Mouse (Mus musculus): ENCODE results near the gene Cdh13. TPM values are rescaled to one million over a fixed set of nuclear protein-coding genes. Genes with fewer than 3 reads are reported as not detected.

The Cdh13 gene
- polyA plus RNA-seq, 1 experiment from 2014 or later = 44.4 TPM

DNA sequence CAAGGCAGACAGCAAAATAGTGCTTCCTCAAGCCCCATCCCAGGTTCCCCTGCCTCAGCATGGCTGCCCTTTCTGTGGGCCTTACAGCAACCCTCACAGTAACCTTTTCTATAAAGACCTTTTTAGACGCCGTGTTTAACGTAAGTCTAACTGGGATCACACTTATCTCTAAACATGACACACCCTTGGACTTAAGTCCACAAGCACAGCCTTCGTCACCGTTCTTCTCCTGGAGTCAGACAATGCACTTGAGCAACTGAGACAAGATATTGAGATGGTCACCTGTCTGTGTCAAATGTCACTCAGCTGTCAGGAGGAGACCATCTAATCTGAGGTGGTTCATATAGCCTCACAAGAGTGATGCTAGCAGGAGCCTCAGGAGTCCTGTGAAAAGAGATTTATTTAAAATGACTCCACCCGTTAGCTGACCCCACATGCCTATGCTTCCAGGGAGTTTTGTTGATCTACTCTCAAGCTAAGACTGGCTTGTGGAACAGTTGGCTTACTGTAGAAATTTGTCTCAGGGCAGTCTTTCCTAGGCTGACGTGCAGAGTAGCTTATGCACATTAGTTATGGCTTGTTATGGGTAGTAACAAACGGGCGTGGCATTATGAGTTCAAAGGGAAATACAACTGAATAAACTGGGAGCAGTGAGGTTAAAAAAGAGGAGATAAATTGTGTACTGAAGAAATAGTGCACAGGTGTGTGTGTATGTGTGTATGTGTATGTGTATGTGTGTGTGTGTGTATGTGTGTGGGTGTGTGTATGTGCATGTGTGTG, 65.4 kb downstream of the Cdh13 start:
- WGBS = 64% methylated on average over 9 of the region's 9 CpGs
- ATAC-seq (ENCODE audit: insufficient number of reproducible peaks, low FRiP score) = no peak
- Histone ChIP-seq H3K4me2 (no peak overlapping the region), H3K27ac (ENCODE audit: poor library complexity, severe bottlenecking) (no peak overlapping the region), H3K9ac (no peak overlapping the region), H3K36me3 (no peaks in the 10 kb centered on the region), H3K9me3 (replicated peaks) (0 out of 2 replicates have a peak, but pooled peaks cover 4% of the 10 kb centered on the region), H3K27me3 (replicated peaks) (no peaks in the 10 kb centered on the region), H3K4me3 (no peak overlapping the region), H3K4me1 (replicated peaks) (peaks cover 17% of the 10 kb centered on the region)

- 37% methylated on average over 7 of the region's 7 CpGs for WGBS
- H3K27ac ChIP-seq (ENCODE audit: poor library complexity, severe bottlenecking) = no peak overlapping the region
Observed at GRCm38 (mm10) chr8:118350136-118350535, 66.6 kb downstream of the Cdh13 start.

DNA sequence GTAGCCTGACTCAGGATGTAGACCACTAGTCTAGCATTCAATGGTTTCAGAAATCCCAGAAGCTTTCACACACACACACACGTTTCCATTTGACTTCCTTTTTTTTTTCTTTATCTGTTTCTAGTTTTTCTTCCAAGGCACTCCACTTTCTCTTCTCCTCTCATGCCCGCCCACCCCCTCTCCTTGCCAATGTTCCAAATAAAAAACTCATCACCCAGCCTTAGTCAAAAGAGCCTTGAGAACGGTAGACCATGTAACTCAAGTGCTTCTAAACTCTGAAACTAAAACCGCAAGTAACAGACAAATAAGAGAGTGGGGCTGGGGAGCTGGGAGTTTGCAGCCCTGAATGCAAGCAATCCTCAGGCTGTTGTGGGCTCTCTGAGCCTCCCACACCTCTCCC, 69.5 kb downstream of the Cdh13 start:
- Histone ChIP-seq H3K27ac (ENCODE audit: poor library complexity, severe bottlenecking) (no peak overlapping the region), H3K4me2 (no peak overlapping the region), H3K36me3 (no peaks in the 10 kb centered on the region), H3K4me1 (replicated peaks) (peaks cover 7% of the 10 kb centered on the region; the same call in 1 of the 2 replicates), H3K9ac (no peak overlapping the region), H3K4me3 (no peak overlapping the region), H3K27me3 (replicated peaks) (no peaks in the 10 kb centered on the region), H3K9me3 (replicated peaks) (0 out of 2 replicates have a peak, but pooled peaks cover 4% of the 10 kb centered on the region)
- no peak for ATAC-seq (ENCODE audit: insufficient number of reproducible peaks, low FRiP score)
- WGBS = 68% methylated on average over 4 of the region's 4 CpGs

More at GRCm38 (mm10) chr8:118350136-118350535, 66.6 kb downstream of the Cdh13 start:
- ATAC-seq (ENCODE audit: insufficient number of reproducible peaks, low FRiP score) = no peak
- Histone ChIP-seq H3K36me3 (no peaks in the 10 kb centered on the region), H3K4me1 (replicated peaks) (peaks cover 13% of the 10 kb centered on the region), H3K4me2 (no peak overlapping the region), H3K9me3 (replicated peaks) (0 out of 2 replicates have a peak, but pooled peaks cover 4% of the 10 kb centered on the region), H3K4me3 (no peak overlapping the region), H3K9ac (no peak overlapping the region), H3K27me3 (replicated peaks) (no peaks in the 10 kb centered on the region)

- ATAC-seq (ENCODE audit: insufficient number of reproducible peaks, low FRiP score) = no peak
- no peak overlapping the region for H3K4me2 ChIP-seq
- no peaks in the 10 kb centered on the region for H3K4me1 ChIP-seq (replicated peaks)
- no peaks in the 10 kb centered on the region for H3K36me3 ChIP-seq
- H3K9me3 ChIP-seq (replicated peaks) = 0 out of 2 replicates have a peak, but pooled peaks cover 4% of the 10 kb centered on the region
- no peak overlapping the region for H3K27ac ChIP-seq (ENCODE audit: poor library complexity, severe bottlenecking)
- WGBS = 87% methylated on average over 5 of the region's 5 CpGs
- H3K4me3 ChIP-seq = no peak overlapping the region
- no peaks in the 10 kb centered on the region for H3K27me3 ChIP-seq (replicated peaks)
- H3K9ac ChIP-seq = no peak overlapping the region
Observed at GRCm38 (mm10) chr8:118357067-118357466, 73.5 kb downstream of the Cdh13 start.

- Histone ChIP-seq H3K36me3 (no peaks in the 10 kb centered on the region), H3K4me2 (no peak overlapping the region), H3K9ac (no peak overlapping the region), H3K4me3 (no peak overlapping the region), H3K27ac (ENCODE audit: poor library complexity, severe bottlenecking) (no peak overlapping the region), H3K27me3 (replicated peaks) (no peaks in the 10 kb centered on the region), H3K4me1 (replicated peaks) (no peaks in the 10 kb centered on the region), H3K9me3 (replicated peaks) (no peaks in the 10 kb centered on the region)
- WGBS = 86% methylated on average over 7 of the region's 7 CpGs
- no peak for ATAC-seq (ENCODE audit: insufficient number of reproducible peaks, low FRiP score)
Observed at GRCm38 (mm10) chr8:118357596-118357995, 74.1 kb downstream of the Cdh13 start.

- H3K4me2 ChIP-seq = no peak overlapping the region
- H3K27ac ChIP-seq (ENCODE audit: poor library complexity, severe bottlenecking) = no peak overlapping the region
- no peaks in the 10 kb centered on the region for H3K36me3 ChIP-seq
- H3K4me3 ChIP-seq = no peak overlapping the region
- H3K9ac ChIP-seq = no peak overlapping the region
- H3K27me3 ChIP-seq (replicated peaks) = no peaks in the 10 kb centered on the region
- H3K9me3 ChIP-seq (replicated peaks) = no peaks in the 10 kb centered on the region
- WGBS = 76% methylated on average over 3 of the region's 3 CpGs
- no peak for ATAC-seq (ENCODE audit: insufficient number of reproducible peaks, low FRiP score)
- H3K4me1 ChIP-seq (replicated peaks) = peaks cover 12% of the 10 kb centered on the region
Observed at GRCm38 (mm10) chr8:118363781-118364180, 80.2 kb downstream of the Cdh13 start.

DNA sequence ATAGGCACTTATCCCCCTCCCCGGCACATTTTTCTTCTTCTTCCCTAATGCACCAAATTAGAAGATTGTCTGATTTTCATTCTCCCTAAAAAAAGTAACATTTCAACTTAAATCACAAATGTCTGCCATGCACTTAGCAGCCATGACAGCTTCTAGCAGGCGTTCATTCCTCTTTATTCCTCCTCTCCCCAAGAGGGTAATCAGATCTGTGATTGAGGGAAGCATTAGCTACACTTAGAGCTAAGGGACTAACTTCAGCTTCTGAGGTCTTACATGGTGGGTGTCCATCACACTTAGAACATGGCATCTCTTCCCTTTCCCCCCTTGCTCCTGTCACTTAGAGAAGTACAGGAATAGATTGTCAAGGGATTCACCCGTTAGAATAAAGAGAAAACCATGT, 89.6 kb downstream of the Cdh13 start:
- Histone ChIP-seq H3K9me3 (replicated peaks) (no peaks in the 10 kb centered on the region), H3K4me1 (replicated peaks) (peaks cover 31% of the 10 kb centered on the region), H3K36me3 (no peaks in the 10 kb centered on the region), H3K4me2 (no peak overlapping the region), H3K27me3 (replicated peaks) (no peaks in the 10 kb centered on the region), H3K27ac (ENCODE audit: poor library complexity, severe bottlenecking) (no peak overlapping the region), H3K9ac (no peak overlapping the region), H3K4me3 (no peak overlapping the region)
- 75% methylated on average over 3 of the region's 3 CpGs for WGBS
- ATAC-seq (ENCODE audit: insufficient number of reproducible peaks, low FRiP score) = no peak

GRCm38 (mm10) chr8:118374738-118375137, 91.2 kb downstream of the Cdh13 start:
- peaks cover 48% of the 10 kb centered on the region for H3K4me1 ChIP-seq (replicated peaks)
- WGBS = 68% methylated on average over 6 of the region's 6 CpGs
- no peak overlapping the region for H3K9ac ChIP-seq
- no peak overlapping the region for H3K27ac ChIP-seq (ENCODE audit: poor library complexity, severe bottlenecking)
- H3K9me3 ChIP-seq (replicated peaks) = no peaks in the 10 kb centered on the region
- H3K4me3 ChIP-seq = no peak overlapping the region
- H3K4me2 ChIP-seq = no peak overlapping the region
- no peak for ATAC-seq (ENCODE audit: insufficient number of reproducible peaks, low FRiP score)
- no peaks in the 10 kb centered on the region for H3K27me3 ChIP-seq (replicated peaks)
- no peaks in the 10 kb centered on the region for H3K36me3 ChIP-seq

GRCm38 (mm10) chr8:118376791-118377190, 93.3 kb downstream of the Cdh13 start:
- Histone ChIP-seq H3K27me3 (replicated peaks) (no peaks in the 10 kb centered on the region), H3K36me3 (no peaks in the 10 kb centered on the region), H3K9ac (no peak overlapping the region), H3K27ac (ENCODE audit: poor library complexity, severe bottlenecking) (no peak overlapping the region), H3K4me1 (replicated peaks) (peaks cover 54% of the 10 kb centered on the region), H3K4me3 (no peak overlapping the region), H3K9me3 (replicated peaks) (no peaks in the 10 kb centered on the region), H3K4me2 (no peak overlapping the region)
- WGBS = 26% methylated on average over 3 of the region's 3 CpGs
- no peak for ATAC-seq (ENCODE audit: insufficient number of reproducible peaks, low FRiP score)

GRCm38 (mm10) chr8:118378985-118379384, 95.5 kb downstream of the Cdh13 start:
- Histone ChIP-seq H3K9ac (no peak overlapping the region), H3K36me3 (no peaks in the 10 kb centered on the region), H3K27me3 (replicated peaks) (no peaks in the 10 kb centered on the region), H3K27ac (ENCODE audit: poor library complexity, severe bottlenecking) (peak overlapping the region; percentile 89), H3K9me3 (replicated peaks) (no peaks in the 10 kb centered on the region), H3K4me3 (no peak overlapping the region), H3K4me1 (replicated peaks) (peaks cover 54% of the 10 kb centered on the region), H3K4me2 (peak overlapping the region; percentile 24)
- peak; percentile 80; the same call in 1 of the 2 replicates for ATAC-seq (ENCODE audit: insufficient number of reproducible peaks, low FRiP score)
- 42% methylated on average over 8 of the region's 8 CpGs for WGBS

GRCm38 (mm10) chr8:118379657-118380056, 96.1 kb downstream of the Cdh13 start:
- Histone ChIP-seq H3K4me3 (no peak overlapping the region), H3K36me3 (no peaks in the 10 kb centered on the region), H3K4me1 (replicated peaks) (peaks cover 55% of the 10 kb centered on the region), H3K4me2 (peak overlapping the region; percentile 24), H3K9ac (no peak overlapping the region), H3K9me3 (replicated peaks) (no peaks in the 10 kb centered on the region), H3K27ac (ENCODE audit: poor library complexity, severe bottlenecking) (peak overlapping the region; percentile 89), H3K27me3 (replicated peaks) (no peaks in the 10 kb centered on the region)
- WGBS = 58% methylated on average over 3 of the region's 3 CpGs
- no peak for ATAC-seq (ENCODE audit: insufficient number of reproducible peaks, low FRiP score)
